Mouse (Mus musculus) brown adipose tissue, adult 24 weeks (tissue): Measurements from ENCODE around the gene Zmym1. TPM values are rescaled to one million over a fixed set of nuclear protein-coding genes. Genes with fewer than 3 reads are reported as not detected.
A peak's percentile ranks its signal among the peaks of the same experiment; 100 is the strongest.

Source experiments
- H3K27ac ChIP-seq: fragments of 200-500 bp; replicated peaks from 2 replicates; pipeline ENCODE4 v1.5.1; 2012; ENCODE audit warnings: low read depth, mild to moderate bottlenecking, low read length
- H3K4me1 ChIP-seq: fragments of 200-500 bp; 2 replicates; pipeline ENCODE4 v1.6.1; 2012; ENCODE audit warnings: low read length, mixed read lengths; ENCODE audit not compliant: control insufficient read depth, insufficient read depth, insufficient read length
- H3K4me3 ChIP-seq: fragments of 200-500 bp; 2 replicates; pipeline ENCODE4 v1.5.1; 2012; ENCODE audit warnings: low read depth, mild to moderate bottlenecking, low read length, moderate library complexity; ENCODE audit not compliant: insufficient read depth
- polyA plus RNA-seq: library from polyadenylated mRNA; stranded (reverse); fragments of >200 nt; gene quantifications from 2 replicates; pipeline ENCODE4 v1.2.4, GENCODE M21; 2012; ENCODE audit not compliant: missing spikeins, insufficient read depth, insufficient read length

The Zmym1 gene
- polyA plus RNA-seq, 1 experiment, result 2.8 TPM

DNA sequence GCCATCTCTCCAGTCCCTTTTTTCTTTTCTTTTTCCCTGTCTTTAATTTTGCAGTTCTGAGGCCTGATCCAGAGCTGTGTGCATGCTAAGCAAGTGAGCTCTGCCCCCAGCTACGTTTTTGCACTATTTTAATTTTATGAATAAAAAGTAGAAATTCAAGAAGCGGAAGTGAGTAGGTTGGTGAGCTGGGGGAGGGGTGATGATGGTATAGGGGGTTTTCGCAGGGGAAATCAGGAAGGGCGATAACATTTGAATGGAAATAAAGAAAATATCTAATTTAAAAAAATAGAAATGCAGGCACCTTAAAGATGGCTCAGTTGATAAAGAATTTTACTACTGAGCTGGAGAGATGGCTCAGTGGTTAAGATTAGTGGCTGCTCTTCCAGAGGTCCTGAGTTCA lies 17.4 kb downstream of the Zmym1 start:
- Histone ChIP-seq H3K4me1 (no peaks in the 10 kb centered on the region), H3K27ac (no peak overlapping the region), H3K4me3 (no peak overlapping the region)

GRCm38 (mm10) chr4:127039871-127040483 lies 21.0 kb downstream of the Zmym1 start:
- H3K4me1 ChIP-seq, result no peaks in the 10 kb centered on the region
- no peak overlapping the region for H3K27ac ChIP-seq
- H3K4me3 ChIP-seq, result no peak overlapping the region

DNA sequence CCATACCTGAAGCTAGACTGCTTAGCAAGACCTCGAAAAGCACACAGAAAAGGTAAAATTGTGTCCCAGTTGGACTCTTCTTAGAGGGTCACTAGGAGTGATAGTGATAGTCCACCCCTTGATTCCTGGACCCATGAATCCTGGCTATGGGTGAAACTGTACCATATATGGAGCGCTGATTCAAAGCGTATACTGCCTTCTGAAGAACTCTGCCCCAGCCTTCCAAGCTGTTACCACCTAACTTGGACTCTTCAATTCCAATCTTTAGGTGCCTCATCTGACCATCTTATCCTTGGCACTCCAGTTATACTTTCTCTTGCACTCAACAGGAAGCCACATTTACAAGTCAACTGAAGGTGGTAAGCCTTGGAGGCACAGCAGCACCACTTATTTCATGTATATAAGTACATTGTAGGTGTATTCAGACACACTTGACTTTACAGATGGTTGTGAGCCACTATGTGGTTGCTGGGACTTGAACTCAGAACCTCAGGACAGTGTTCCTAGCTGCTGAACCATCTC lies 22.1 kb downstream of the Zmym1 start:
- Histone ChIP-seq H3K27ac (no peak overlapping the region), H3K4me3 (no peak overlapping the region), H3K4me1 (no peaks in the 10 kb centered on the region)

DNA sequence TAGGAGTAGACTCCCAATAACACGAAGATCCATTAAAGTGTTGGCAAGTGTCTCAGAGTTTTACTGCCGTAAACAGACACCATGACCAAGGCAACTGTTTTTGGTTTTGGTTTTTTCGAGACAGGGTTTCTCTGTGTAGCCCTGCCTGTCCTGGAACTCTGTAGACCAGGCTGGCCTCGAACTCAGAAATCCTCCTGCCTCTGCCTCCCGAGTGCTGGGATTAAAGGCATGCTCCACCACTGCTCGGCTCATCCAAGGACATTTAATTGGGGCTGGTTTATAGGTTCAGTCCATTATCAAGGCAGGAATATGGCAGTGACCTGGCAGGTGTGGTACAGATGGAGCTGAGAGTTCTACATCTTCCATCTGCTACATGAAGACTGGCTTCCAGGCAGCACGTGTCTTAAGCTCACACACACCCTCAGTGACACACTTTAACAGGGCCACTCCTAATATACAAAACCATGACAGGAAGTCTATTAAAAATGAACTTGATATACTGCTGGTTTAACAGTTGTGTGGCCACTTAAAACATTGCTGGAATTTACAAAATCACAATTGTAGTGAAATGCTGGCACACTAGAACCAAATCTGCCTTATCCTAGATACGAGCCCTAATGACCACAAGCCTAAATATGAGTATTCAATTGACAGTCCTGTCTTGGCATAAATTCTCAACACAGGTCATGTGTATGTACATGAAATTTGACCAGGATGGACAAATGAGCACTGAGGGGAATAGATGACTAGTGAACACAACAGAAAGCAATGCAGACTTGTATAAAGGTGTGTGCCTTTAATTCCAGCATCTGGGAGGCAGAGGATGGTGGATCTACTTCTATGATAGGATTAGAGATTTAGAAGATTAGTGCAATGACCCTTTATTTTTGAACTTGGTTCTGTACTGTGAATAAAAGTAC lies 22.8 kb downstream of the Zmym1 start:
- no peaks in the 10 kb centered on the region for H3K4me1 ChIP-seq
- H3K4me3 ChIP-seq, result no peak overlapping the region
- no peak overlapping the region for H3K27ac ChIP-seq

GRCm38 (mm10) chr4:127037158-127037557 lies 23.8 kb downstream of the Zmym1 start:
- H3K4me1 ChIP-seq, result no peaks in the 10 kb centered on the region
- H3K27ac ChIP-seq, result no peak overlapping the region
- H3K4me3 ChIP-seq, result no peak overlapping the region

DNA sequence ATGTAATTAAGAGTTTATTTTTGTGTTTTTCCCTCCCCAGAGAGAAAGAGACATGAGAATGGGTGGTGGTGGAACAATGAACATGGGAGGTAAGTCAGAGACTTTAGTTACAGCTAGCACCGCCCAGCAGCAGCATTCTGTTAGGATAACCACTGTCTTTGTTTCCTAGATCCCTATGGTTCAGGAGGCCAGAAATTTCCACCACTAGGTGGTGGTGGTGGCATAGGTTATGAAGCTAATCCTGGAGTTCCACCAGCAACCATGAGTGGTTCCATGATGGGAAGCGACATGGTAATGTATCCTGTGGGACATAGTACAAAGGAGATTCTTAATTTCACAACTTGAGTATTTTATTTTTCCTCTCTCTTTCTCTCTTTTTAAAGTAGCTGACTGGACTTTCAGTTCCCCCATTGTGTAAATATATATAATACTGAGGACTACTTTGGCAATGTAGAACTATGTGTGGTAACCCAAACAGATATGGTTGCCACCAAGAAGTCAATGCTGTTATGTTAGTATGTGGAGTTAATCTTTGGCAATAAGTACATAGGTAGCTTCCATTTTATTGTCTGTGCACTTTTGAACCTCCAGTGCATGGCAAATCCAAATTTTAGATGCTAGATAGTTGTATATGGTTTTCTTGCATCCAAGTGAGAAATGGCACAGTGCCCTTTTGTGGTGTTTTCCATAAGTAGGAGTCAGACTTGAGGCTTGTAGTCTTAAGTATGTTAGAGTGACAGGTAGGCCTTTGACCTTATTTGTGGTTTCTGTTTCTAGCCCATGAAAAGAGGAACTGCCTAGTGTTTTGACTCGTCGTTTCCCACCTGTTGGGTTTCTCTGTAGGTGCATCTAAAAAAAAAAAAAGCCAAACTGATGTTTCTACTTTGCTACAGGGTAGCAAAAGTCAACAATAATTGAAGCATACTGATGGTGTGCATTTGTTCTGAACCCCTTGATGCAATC lies 33.4 kb downstream of the Zmym1 start:
- no peak overlapping the region for H3K27ac ChIP-seq
- H3K4me1 ChIP-seq, result no peaks in the 10 kb centered on the region; the same call in 1 of the 2 replicates
- H3K4me3 ChIP-seq, result no peak overlapping the region

DNA sequence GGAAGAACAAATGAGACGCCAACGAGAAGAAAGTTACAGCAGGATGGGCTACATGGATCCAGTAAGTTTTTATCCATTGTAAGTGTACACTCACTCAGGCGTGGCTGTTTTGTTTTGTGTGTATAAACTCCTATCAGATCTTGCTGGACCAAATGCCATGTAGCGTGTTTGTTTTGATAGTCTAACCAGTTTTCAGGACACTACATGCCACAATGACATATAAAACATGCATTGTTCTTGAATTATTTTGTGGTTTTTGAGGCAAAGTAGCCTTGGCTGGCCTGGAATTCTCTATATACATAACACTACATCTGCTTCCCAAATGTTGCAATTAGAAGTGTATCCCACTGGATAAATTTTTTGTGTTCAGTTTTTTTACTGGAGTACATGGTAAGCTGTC lies 34.1 kb downstream of the Zmym1 start:
- no peak overlapping the region for H3K27ac ChIP-seq
- no peaks in the 10 kb centered on the region; the same call in 1 of the 2 replicates for H3K4me1 ChIP-seq
- H3K4me3 ChIP-seq, result no peak overlapping the region

- Histone ChIP-seq H3K4me3 (peak overlapping the region; percentile 45), H3K4me1 (no peaks in the 10 kb centered on the region; the same call in 1 of the 2 replicates), H3K27ac (no peak overlapping the region)
Observed at GRCm38 (mm10) chr4:127024240-127024639, 36.7 kb downstream of the Zmym1 start.

GRCm38 (mm10) chr4:127023201-127023600 lies 37.8 kb downstream of the Zmym1 start:
- H3K27ac ChIP-seq, result no peak overlapping the region
- H3K4me1 ChIP-seq, result no peaks in the 10 kb centered on the region; the same call in 1 of the 2 replicates
- H3K4me3 ChIP-seq, result peak overlapping the region; percentile 76

GRCm38 (mm10) chr4:127021989-127022626 lies 38.8 kb downstream of the Zmym1 start:
- peak overlapping the region; percentile 89 for H3K27ac ChIP-seq
- H3K4me1 ChIP-seq, result no peaks in the 10 kb centered on the region; the same call in 1 of the 2 replicates
- peak overlapping the region; percentile 76 for H3K4me3 ChIP-seq

GRCm38 (mm10) chr4:127021151-127021945 lies 39.6 kb downstream of the Zmym1 start, which contains the start of gene Sfpq:
Gene Sfpq (plus strand): TSS chr4:127021324.
- H3K4me1 ChIP-seq, result no peaks in the 10 kb centered on the region; the same call in 1 of the 2 replicates
- H3K4me3 ChIP-seq, result peak within 1 kb of the TSS; percentile 76
- H3K27ac ChIP-seq, result peak within 1 kb of the TSS; percentile 89

- no peak overlapping the region for H3K27ac ChIP-seq
- no peaks in the 10 kb centered on the region; the same call in 1 of the 2 replicates for H3K4me1 ChIP-seq
- no peak overlapping the region for H3K4me3 ChIP-seq
Observed at GRCm38 (mm10) chr4:127020411-127021150, 40.4 kb downstream of the Zmym1 start.

GRCm38 (mm10) chr4:127016366-127016765 lies 44.6 kb downstream of the Zmym1 start:
- no peaks in the 10 kb centered on the region; the same call in 1 of the 2 replicates for H3K4me1 ChIP-seq
- no peak overlapping the region for H3K27ac ChIP-seq

More at GRCm38 (mm10) chr4:127016366-127016765, 44.6 kb downstream of the Zmym1 start:
- no peak overlapping the region for H3K4me3 ChIP-seq
